ENCODE assay signal across 20 mouse cellular contexts in the genomic region with DNA sequence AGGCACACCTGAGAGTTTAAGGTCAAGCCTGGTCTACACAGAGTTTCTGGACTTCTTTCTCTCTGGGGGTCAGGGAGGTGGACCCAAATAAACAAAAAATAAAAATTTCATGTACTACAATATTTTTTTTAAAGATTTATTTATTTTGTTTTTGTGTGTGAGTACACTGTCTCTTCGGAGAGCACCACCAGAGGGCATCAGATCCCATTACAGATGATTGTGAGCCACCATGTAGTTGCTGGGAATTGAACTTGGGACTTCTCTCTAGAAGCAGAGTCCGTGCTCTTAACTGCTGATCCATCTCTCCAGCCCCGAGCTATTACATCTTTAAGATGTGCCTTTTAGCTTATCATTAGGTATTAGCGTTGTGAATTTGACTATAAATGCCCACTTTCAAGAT. TPM values are rescaled to one million over a fixed set of nuclear protein-coding genes. Genes with fewer than 3 reads are reported as not detected.
DNase-seq lines count a peak whose midpoint lies in the region; ATAC-seq and TF ChIP-seq lines count a peak whose summit lies in the region.
"Had no signal": no experiment of that assay in that cellular context is flagged by ENCODE, and none has a peak within 500 bp of the region (broad histone marks: within the 10 kb centered on the region; RNA-seq: fewer than 3 reads in every experiment).

No protein-coding gene starts in this region.

- ATAC-seq in forebrain, postnatal 0 days = no peak
- ATAC-seq in forebrain, embryonic 16.5 days = no peak
- no peak for ATAC-seq in liver, postnatal 0 days
- ATAC-seq in liver, embryonic 11.5 days (replicated peaks; ENCODE audit: low FRiP score) = no peak
- ATAC-seq: activated CD4-positive, CD25-positive, alpha-beta regulatory T cell, adult 4 months; midbrain, embryonic 13.5 days had no signal

- no peaks in the 10 kb centered on the region for H3K9me3 ChIP-seq in forebrain, postnatal 0 days (ENCODE audit: low read length)
- H3K9me3 ChIP-seq in forebrain, embryonic 16.5 days (ENCODE audit: control insufficient read depth, low read length) = no peaks in the 10 kb centered on the region
- no peaks in the 10 kb centered on the region for H3K9me3 ChIP-seq in liver, postnatal 0 days (ENCODE audit: low read length)
- no peaks in the 10 kb centered on the region for H3K9me3 ChIP-seq in liver, embryonic 11.5 days (ENCODE audit: control insufficient read depth, low read length)
- H3K9me3 ChIP-seq: heart, embryonic 12.5 days; limb, embryonic 13.5 days; midbrain, embryonic 13.5 days; neural tube, embryonic 12.5 days had no signal

- 91% methylated on average over 4 of the region's 4 CpGs for whole genome bisulfite sequencing in forebrain, postnatal 0 days
- 89% methylated on average over 4 of the region's 4 CpGs for WGBS in forebrain, embryonic 16.5 days
- WGBS in liver, postnatal 0 days (ENCODE audit: insufficient replicate concordance) = 73% methylated on average over 4 of the region's 4 CpGs
- 81% methylated on average over 4 of the region's 4 CpGs for WGBS in liver, embryonic 11.5 days

- no peak overlapping the region for H3K27ac ChIP-seq in forebrain, postnatal 0 days (ENCODE audit: low read depth, low read length)
- no peak overlapping the region for H3K27ac ChIP-seq in forebrain, embryonic 16.5 days (ENCODE audit: low read length)
- no peak overlapping the region for H3K27ac ChIP-seq in liver, postnatal 0 days (ENCODE audit: low read depth)
- H3K27ac ChIP-seq in liver, embryonic 11.5 days (ENCODE audit: low read depth, low read length) = no peak overlapping the region
- H3K27ac ChIP-seq: limb, embryonic 13.5 days; midbrain, embryonic 13.5 days; neural tube, embryonic 12.5 days had no signal

- no peak for DNase-seq in forebrain, postnatal 0 days
- no peak for DNase-seq in liver, postnatal 0 days
- DNase-seq in liver, embryonic 11.5 days (ENCODE audit: low spot score) = no peak
- peak; percentile 6 for DNase-seq in CD4-positive helper T cell, adult 2 months (ENCODE audit: low read depth, low spot score)
- no peak for DNase-seq in brain, embryonic 14.5 days (ENCODE audit: low read depth)
- no peak for DNase-seq in gastrocnemius, adult 8-10 months (ENCODE audit: low spot score in 2 of 2)
- no peak for DNase-seq in urinary bladder, adult 18-20 months (ENCODE audit: low spot score in 2 of 2)
- DNase-seq: cerebellum, adult 18-20 months; kidney, adult 8-10 months; lung, postnatal 10 days had no signal

- H3K36me3 ChIP-seq in forebrain, postnatal 0 days (ENCODE audit: insufficient read depth) = peaks cover 8% of the 10 kb centered on the region; the same call in 1 of the 2 replicates
- peaks cover 16% of the 10 kb centered on the region for H3K36me3 ChIP-seq in forebrain, embryonic 16.5 days (ENCODE audit: control insufficient read depth, insufficient read depth)
- peaks cover 42% of the 10 kb centered on the region for H3K36me3 ChIP-seq in liver, postnatal 0 days (replicated peaks; ENCODE audit: insufficient read depth, low read length)
- H3K36me3 ChIP-seq in liver, embryonic 11.5 days (ENCODE audit: control insufficient read depth, insufficient read depth, low read length) = peaks cover 19% of the 10 kb centered on the region

- peak; percentile 30; the same call in 1 of the 2 replicates for TF ChIP-seq CTCF in forebrain, postnatal 0 days (IDR thresholded peaks at IDR 0.05; ENCODE audit: low read depth)
- TF ChIP-seq CTCF in liver, postnatal 0 days (IDR thresholded peaks at IDR 0.05; ENCODE audit: low read depth) = peak; percentile 40; the same call in 1 of the 2 replicates
- TF ChIP-seq CTCF in brain, embryonic 14.5 days (IDR thresholded peaks at IDR 0.05; ENCODE audit: borderline replicate concordance, extremely low read depth, insufficient read depth, insufficient read length) = 0 out of 2 replicates have a peak, but pooled peaks have one; percentile 26

- H3K4me2 ChIP-seq in forebrain, postnatal 0 days (ENCODE audit: low read depth) = no peak overlapping the region
- H3K4me2 ChIP-seq in forebrain, embryonic 16.5 days (ENCODE audit: low read length) = no peak overlapping the region
- no peak overlapping the region for H3K4me2 ChIP-seq in liver, postnatal 0 days (ENCODE audit: low read depth, low read length)
- no peak overlapping the region for H3K4me2 ChIP-seq in liver, embryonic 11.5 days
- H3K4me2 ChIP-seq: heart, embryonic 12.5 days; limb, embryonic 13.5 days; midbrain, embryonic 13.5 days; neural tube, embryonic 12.5 days had no signal

- H3K4me3 ChIP-seq in forebrain, postnatal 0 days (ENCODE audit: low read depth, low read length) = no peak overlapping the region
- no peak overlapping the region for H3K4me3 ChIP-seq in forebrain, embryonic 16.5 days (replicated peaks; ENCODE audit: low read length)
- H3K4me3 ChIP-seq in liver, postnatal 0 days (ENCODE audit: low read depth, low read length) = no peak overlapping the region
- no peak overlapping the region for H3K4me3 ChIP-seq in liver, embryonic 11.5 days (ENCODE audit: low read depth, low read length)
- H3K4me3 ChIP-seq: heart, embryonic 12.5 days; limb, embryonic 13.5 days; midbrain, embryonic 13.5 days; neural tube, embryonic 12.5 days had no signal

- no peaks in the 10 kb centered on the region for H3K27me3 ChIP-seq in forebrain, postnatal 0 days (ENCODE audit: insufficient read depth, low read length)
- H3K27me3 ChIP-seq in forebrain, embryonic 16.5 days (replicated peaks; ENCODE audit: control insufficient read depth, insufficient read depth, low read length) = no peaks in the 10 kb centered on the region
- no peaks in the 10 kb centered on the region for H3K27me3 ChIP-seq in liver, postnatal 0 days (ENCODE audit: insufficient read depth, low read length)
- H3K27me3 ChIP-seq in liver, embryonic 11.5 days (replicated peaks; ENCODE audit: control insufficient read depth, insufficient read depth, low read length) = no peaks in the 10 kb centered on the region
- H3K27me3 ChIP-seq: heart, embryonic 12.5 days; limb, embryonic 13.5 days; midbrain, embryonic 13.5 days; neural tube, embryonic 12.5 days had no signal

- TF ChIP-seq POLR2A in brain, embryonic 14.5 days (IDR thresholded peaks at IDR 0.05; ENCODE audit: borderline replicate concordance, extremely low read depth, insufficient read depth, insufficient read length, poor library complexity, severe bottlenecking) = no peak

- no peak overlapping the region for H3K9ac ChIP-seq in forebrain, postnatal 0 days
- H3K9ac ChIP-seq in forebrain, embryonic 16.5 days (replicated peaks; ENCODE audit: low read depth, low read length) = no peak overlapping the region
- H3K9ac ChIP-seq in liver, postnatal 0 days (replicated peaks) = no peak overlapping the region
- no peak overlapping the region for H3K9ac ChIP-seq in liver, embryonic 11.5 days (ENCODE audit: low read depth, low read length)
- H3K9ac ChIP-seq: heart, embryonic 12.5 days; limb, embryonic 13.5 days; midbrain, embryonic 13.5 days; neural tube, embryonic 12.5 days had no signal

- no peaks in the 10 kb centered on the region for H3K4me1 ChIP-seq in forebrain, postnatal 0 days (ENCODE audit: insufficient read depth)
- 0 out of 2 replicates have a peak, but pooled peaks cover 4% of the 10 kb centered on the region for H3K4me1 ChIP-seq in forebrain, embryonic 16.5 days (replicated peaks; ENCODE audit: control insufficient read depth, insufficient read depth, low read length)
- no peaks in the 10 kb centered on the region for H3K4me1 ChIP-seq in liver, postnatal 0 days (ENCODE audit: insufficient read depth)
- H3K4me1 ChIP-seq in liver, embryonic 11.5 days (replicated peaks; ENCODE audit: control insufficient read depth, insufficient read depth, low read length) = no peaks in the 10 kb centered on the region
- H3K4me1 ChIP-seq: heart, embryonic 12.5 days; limb, embryonic 13.5 days had no signal

- no peak for TF ChIP-seq EP300 in liver, postnatal 0 days (IDR thresholded peaks at IDR 0.05; ENCODE audit: low read depth)

RNA-seq across cellular contexts. Expression of a gene that starts 18.6 kb away (rescaled TPM):
- 16.5 and 27.8 TPM in 2 replicates for total RNA-seq in forebrain, postnatal 0 days (2014; rRNA removed)
- 4.2 and 10.5 TPM in 2 replicates for polyA plus RNA-seq in forebrain, postnatal 0 days (2015; fragmentation: Nextera tagmentation; extraction: Ambion mirVana)
- polyA plus RNA-seq in forebrain, embryonic 16.5 days (2015; fragmentation: Nextera tagmentation; extraction: Ambion mirVana) = 8.8 and 17.1 TPM in 2 replicates
- polyA plus RNA-seq in liver, postnatal 0 days (2015; fragmentation: Nextera tagmentation; extraction: Ambion mirVana) = 2.8 and 3.4 TPM in 2 replicates
- polyA plus RNA-seq in liver, embryonic 11.5 days (2014; fragmentation: Nextera tagmentation; extraction: Ambion mirVana) = 6.0 and 6.6 TPM in 2 replicates
- 51.0 and 92.8 TPM in 2 replicates for polyA plus RNA-seq in brain, embryonic 14.5 days (2012; rRNA removed)
- 10 to 100 TPM; 17.5 to 28.4 (median 22.8) TPM for total RNA-seq in gastrocnemius, adult 8-10 months (2022)

RNA-seq across cellular contexts. Expression of a gene that starts 28.6 kb away (rescaled TPM):
- total RNA-seq in forebrain, postnatal 0 days (2014; rRNA removed) = 2.5 and 5.6 TPM in 2 replicates
- polyA plus RNA-seq in forebrain, postnatal 0 days (2015; fragmentation: Nextera tagmentation; extraction: Ambion mirVana) = 0.97 and 1.1 TPM in 2 replicates
- 1.8 and 1.9 TPM in 2 replicates for polyA plus RNA-seq in forebrain, embryonic 16.5 days (2015; fragmentation: Nextera tagmentation; extraction: Ambion mirVana)
- polyA plus RNA-seq in liver, postnatal 0 days (2015; fragmentation: Nextera tagmentation; extraction: Ambion mirVana) = 0.20 and 0.43 TPM in 2 replicates
- polyA plus RNA-seq in liver, embryonic 11.5 days (2014; fragmentation: Nextera tagmentation; extraction: Ambion mirVana) = 0.71 and 0.88 TPM in 2 replicates
- 5.5 and 9.1 TPM in 2 replicates for polyA plus RNA-seq in brain, embryonic 14.5 days (2012; rRNA removed)
- 1 to 10 TPM; 1.7 to 2.6 (median 2.1) TPM for total RNA-seq in gastrocnemius, adult 8-10 months (2022)
- polyA plus RNA-seq: activated CD4-positive, CD25-positive, alpha-beta regulatory T cell, adult 4 months had no signal

RNA-seq across cellular contexts. Expression of a gene that starts 30.5 kb away (rescaled TPM):
- total RNA-seq in forebrain, postnatal 0 days (2014; rRNA removed) = not detected in 2 replicates
- polyA plus RNA-seq in forebrain, postnatal 0 days (2015; fragmentation: Nextera tagmentation; extraction: Ambion mirVana) = not detected in 2 replicates
- not detected in 2 replicates for polyA plus RNA-seq in forebrain, embryonic 16.5 days (2015; fragmentation: Nextera tagmentation; extraction: Ambion mirVana)
- not detected in 2 replicates for polyA plus RNA-seq in liver, postnatal 0 days (2015; fragmentation: Nextera tagmentation; extraction: Ambion mirVana)
- not detected in 2 replicates for polyA plus RNA-seq in liver, embryonic 11.5 days (2014; fragmentation: Nextera tagmentation; extraction: Ambion mirVana)
- not detected in 2 replicates for polyA plus RNA-seq in brain, embryonic 14.5 days (2012; rRNA removed)
- total RNA-seq in gastrocnemius, adult 8-10 months (2022) = not detected
- total RNA-seq: gastrocnemius, adult 18-20 months; layer of hippocampus, adult 8-10 months had no signal
- polyA plus RNA-seq: embryonic facial prominence, embryonic 11.5 days; heart, embryonic 12.5 days; hindbrain, embryonic 11.5 days; limb, embryonic 13.5 days; midbrain, embryonic 13.5 days; neural tube, embryonic 12.5 days had no signal

RNA-seq across cellular contexts. Expression of a gene that starts 38.8 kb away (rescaled TPM):
- total RNA-seq in forebrain, postnatal 0 days (2014; rRNA removed) = not detected in 2 replicates
- polyA plus RNA-seq in forebrain, postnatal 0 days (2015; fragmentation: Nextera tagmentation; extraction: Ambion mirVana) = 0.98 and 1.1 TPM in 2 replicates
- 0.60 TPM in 1 of 2 replicates, not detected in the other for polyA plus RNA-seq in forebrain, embryonic 16.5 days (2015; fragmentation: Nextera tagmentation; extraction: Ambion mirVana)
- polyA plus RNA-seq in liver, postnatal 0 days (2015; fragmentation: Nextera tagmentation; extraction: Ambion mirVana) = 8.6 and 12.7 TPM in 2 replicates
- polyA plus RNA-seq in liver, embryonic 11.5 days (2014; fragmentation: Nextera tagmentation; extraction: Ambion mirVana) = not detected in 2 replicates
- 0.21 TPM in 1 of 2 replicates, not detected in the other for polyA plus RNA-seq in brain, embryonic 14.5 days (2012; rRNA removed)
- not detected for total RNA-seq in gastrocnemius, adult 8-10 months (2022)
- total RNA-seq: gastrocnemius, adult 18-20 months had no signal
- polyA plus RNA-seq: embryonic facial prominence, embryonic 11.5 days; heart, embryonic 12.5 days; midbrain, embryonic 13.5 days; neural tube, embryonic 12.5 days had no signal

RNA-seq across cellular contexts. Expression of a gene that starts 54.0 kb away (rescaled TPM):
- 0.24 and 0.77 TPM in 2 replicates for total RNA-seq in forebrain, postnatal 0 days (2014; rRNA removed)
- 0.40 and 0.63 TPM in 2 replicates for polyA plus RNA-seq in forebrain, postnatal 0 days (2015; fragmentation: Nextera tagmentation; extraction: Ambion mirVana)
- polyA plus RNA-seq in forebrain, embryonic 16.5 days (2015; fragmentation: Nextera tagmentation; extraction: Ambion mirVana) = 0.26 and 1.0 TPM in 2 replicates
- 2.6 and 3.1 TPM in 2 replicates for polyA plus RNA-seq in liver, postnatal 0 days (2015; fragmentation: Nextera tagmentation; extraction: Ambion mirVana)
- polyA plus RNA-seq in liver, embryonic 11.5 days (2014; fragmentation: Nextera tagmentation; extraction: Ambion mirVana) = 0.49 and 0.82 TPM in 2 replicates
- polyA plus RNA-seq in brain, embryonic 14.5 days (2012; rRNA removed) = 0.53 and 0.55 TPM in 2 replicates
- total RNA-seq in gastrocnemius, adult 8-10 months (2022) = not detected
- total RNA-seq: gastrocnemius, adult 18-20 months had no signal
- polyA plus RNA-seq: midbrain, embryonic 13.5 days had no signal
